Mouse (Mus musculus): ENCODE measurements around the gene Cul7. TPM values are rescaled to one million over a fixed set of nuclear protein-coding genes. Genes with fewer than 3 reads are reported as not detected.

The Cul7 gene
- total and polyA plus RNA-seq, 3 experiments, result 33.3 to 82.5 (median 68.1) TPM

GRCm38 (mm10) chr17:46698515-46698914, 48.4 kb downstream of the Cul7 start:
- H3K4me2 ChIP-seq (ENCODE audit: insufficient read depth, low read depth, poor library complexity, severe bottlenecking), result no peak overlapping the region
- no peak overlapping the region for H3K4me3 ChIP-seq (replicated peaks in 1 of 3; ENCODE audit: low read depth in 2 of 3, low read length in 2 of 3, poor library complexity in 1 of 3)
- H3K36me3 ChIP-seq (replicated peaks in 1 of 2; ENCODE audit: control insufficient read depth in 1 of 2, insufficient read depth in 1 of 2, low read length in 1 of 2), result peaks cover 8 to 70% of the 10 kb centered on the region in 2 experiments
- H3K9ac ChIP-seq (ENCODE audit: insufficient read depth, low read depth), result no peak overlapping the region
- in situ Hi-C loops (cut with MboI; ENCODE audit: low pct_ligation_motif_present, low pct_unique_long_range_greater_than_20kb, low sequenced_read_pairs), result no loop called here
- dilution Hi-C loops (cut with MboI; ENCODE audit: extremely low pct_ligation_motif_present, extremely low pct_unique_long_range_greater_than_20kb, low sequenced_read_pairs), result no loop called here
- TF ChIP-seq ZC3H11A (IDR thresholded peaks at IDR 0.05; ENCODE audit: low read depth, low read length), result no peak
- H3K79me2 ChIP-seq (replicated peaks; ENCODE audit: control insufficient read depth, extremely low read depth, insufficient read depth, poor library complexity, severe bottlenecking), result peaks cover 3% of the 10 kb centered on the region; the same call in 1 of the 2 replicates
- H3K9me3 ChIP-seq (replicated peaks; ENCODE audit: low read length), result no peaks in the 10 kb centered on the region
- DNase-seq (ENCODE audit: extremely low read depth), result no peak
- H3K27me3 ChIP-seq (replicated peaks), result no peaks in the 10 kb centered on the region
- peaks cover 8 to 19% of the 10 kb centered on the region in 2 experiments for H3K4me1 ChIP-seq (ENCODE audit: control insufficient read depth in 1 of 2, insufficient read depth in 2 of 2)
- no peak overlapping the region for H3K27ac ChIP-seq (ENCODE audit: insufficient read depth, low read depth)

GRCm38 (mm10) chr17:46699245-46699644, 49.1 kb downstream of the Cul7 start:
- H3K36me3 ChIP-seq (replicated peaks in 1 of 2; ENCODE audit: control insufficient read depth in 1 of 2, insufficient read depth in 1 of 2, low read length in 1 of 2), result peaks cover 8 to 66% of the 10 kb centered on the region in 2 experiments
- peaks cover 10% of the 10 kb centered on the region for H3K79me2 ChIP-seq (replicated peaks; ENCODE audit: control insufficient read depth, extremely low read depth, insufficient read depth, poor library complexity, severe bottlenecking)
- peaks cover 11 to 24% of the 10 kb centered on the region in 2 experiments for H3K4me1 ChIP-seq (ENCODE audit: control insufficient read depth in 1 of 2, insufficient read depth in 2 of 2)
- H3K4me3 ChIP-seq (replicated peaks in 1 of 3; ENCODE audit: low read depth in 2 of 3, low read length in 2 of 3, poor library complexity in 1 of 3), result no peak overlapping the region
- in situ Hi-C loops (cut with MboI; ENCODE audit: low pct_ligation_motif_present, low pct_unique_long_range_greater_than_20kb, low sequenced_read_pairs), result no loop called here
- no peak overlapping the region for H3K4me2 ChIP-seq (ENCODE audit: insufficient read depth, low read depth, poor library complexity, severe bottlenecking)
- H3K9me3 ChIP-seq (replicated peaks; ENCODE audit: low read length), result no peaks in the 10 kb centered on the region
- dilution Hi-C loops (cut with MboI; ENCODE audit: extremely low pct_ligation_motif_present, extremely low pct_unique_long_range_greater_than_20kb, low sequenced_read_pairs), result no loop called here
- no peak for TF ChIP-seq TBP (conservative IDR thresholded peaks at IDR 0.05; ENCODE audit: low read depth, low read length)
- TF ChIP-seq SIN3A (IDR thresholded peaks at IDR 0.05; ENCODE audit: low read length), result no peak
- no peak for TF ChIP-seq HCFC1 (IDR thresholded peaks at IDR 0.05; ENCODE audit: low read depth, low read length)
- TF ChIP-seq JUND (conservative IDR thresholded peaks at IDR 0.05; ENCODE audit: low read depth, low read length), result no peak
- TF ChIP-seq ETS1 (conservative IDR thresholded peaks at IDR 0.05; ENCODE audit: low read depth, low read length), result no peak
- no peak for TF ChIP-seq CHD2 (IDR thresholded peaks at IDR 0.05; ENCODE audit: low read length)
- no peak for TF ChIP-seq ZNF384 (IDR thresholded peaks at IDR 0.05; ENCODE audit: low read depth, low read length)
- TF ChIP-seq RAD21 (IDR thresholded peaks at IDR 0.05; ENCODE audit: low read depth, low read length), result no peak
- no peak for TF ChIP-seq MAX (IDR thresholded peaks at IDR 0.05; ENCODE audit: low read length)
- TF ChIP-seq USF1 (IDR thresholded peaks at IDR 0.05; ENCODE audit: low read depth, low read length), result no peak
- no peak for TF ChIP-seq IRF4 (IDR thresholded peaks at IDR 0.05; ENCODE audit: low read depth, low read length)
- no peak for TF ChIP-seq KAT2A (IDR thresholded peaks at IDR 0.05; ENCODE audit: insufficient replicate concordance, low read length)
- TF ChIP-seq ZC3H11A (IDR thresholded peaks at IDR 0.05; ENCODE audit: low read depth, low read length), result no peak
- no peak for TF ChIP-seq NRF1 (IDR thresholded peaks at IDR 0.05; ENCODE audit: low read depth, low read length)
- TF ChIP-seq MYC (IDR thresholded peaks at IDR 0.05; ENCODE audit: low read depth, low read length), result no peak
- H3K27ac ChIP-seq (ENCODE audit: insufficient read depth, low read depth), result no peak overlapping the region
- no peak for DNase-seq (ENCODE audit: extremely low read depth)
- no peak overlapping the region for H3K9ac ChIP-seq (ENCODE audit: insufficient read depth, low read depth)
- no peaks in the 10 kb centered on the region for H3K27me3 ChIP-seq (replicated peaks)

Measured in CH12.LX (cell line).